14 mouse cellular contexts compared by ENCODE assay signal in genomic region chr11:69960616-69961015, GRCm38 (mm10). TPM values are rescaled to one million over a fixed set of nuclear protein-coding genes. Genes with fewer than 3 reads are reported as not detected.
A peak's percentile ranks its signal among the peaks of the same experiment; 100 is the strongest.
DNase-seq lines count a peak whose midpoint lies in the region; ATAC-seq and TF ChIP-seq lines count a peak whose summit lies in the region.
"Had no signal": no experiment of that assay in that cellular context is flagged by ENCODE, and none has a peak within 500 bp of the region (broad histone marks: within the 10 kb centered on the region; RNA-seq: fewer than 3 reads in every experiment).

No protein-coding gene starts in this region.

- H3K27ac ChIP-seq in layer of hippocampus, adult 2 months = no peak overlapping the region
- no peak overlapping the region for H3K27ac ChIP-seq in ES-Bruce4 (ENCODE audit: insufficient read depth, low read length)
- H3K27ac ChIP-seq in intestine, embryonic 14.5 days (ENCODE audit: low read depth) = peak overlapping the region; percentile 38; the same call in 1 of the 2 replicates
- H3K27ac ChIP-seq in midbrain, embryonic 16.5 days (ENCODE audit: low read length) = no peak overlapping the region
- H3K27ac ChIP-seq: embryonic facial prominence, embryonic 15.5 days; neural tube, embryonic 13.5 days had no signal

- H3K36me3 ChIP-seq in ES-Bruce4 (ENCODE audit: control insufficient read depth, insufficient read depth, low read length, poor library complexity, severe bottlenecking) = no peaks in the 10 kb centered on the region
- no peaks in the 10 kb centered on the region for H3K36me3 ChIP-seq in intestine, embryonic 14.5 days (ENCODE audit: control insufficient read depth, insufficient read depth, low read length)
- no peaks in the 10 kb centered on the region for H3K36me3 ChIP-seq in midbrain, embryonic 16.5 days (ENCODE audit: control insufficient read depth, insufficient read depth, low read length)
- H3K36me3 ChIP-seq: embryonic facial prominence, embryonic 15.5 days; neural tube, embryonic 13.5 days had no signal

- H3K9me3 ChIP-seq in ES-Bruce4 (replicated peaks; ENCODE audit: control insufficient read depth, insufficient read depth, low read length, poor library complexity, severe bottlenecking) = no peaks in the 10 kb centered on the region
- H3K9me3 ChIP-seq in intestine, embryonic 14.5 days (ENCODE audit: control insufficient read depth, low read length) = no peaks in the 10 kb centered on the region; the same call in 1 of the 2 replicates
- H3K9me3 ChIP-seq in midbrain, embryonic 16.5 days (replicated peaks; ENCODE audit: control insufficient read depth, low read length, poor library complexity, severe bottlenecking) = no peaks in the 10 kb centered on the region
- H3K9me3 ChIP-seq: embryonic facial prominence, embryonic 15.5 days; neural tube, embryonic 13.5 days had no signal

- no peak for TF ChIP-seq POLR2A in ES-Bruce4 (IDR thresholded peaks at IDR 0.05; ENCODE audit: insufficient read depth, low read length)

- no peak for ATAC-seq in intestine, embryonic 14.5 days (replicated peaks; ENCODE audit: low FRiP score, low TSS enrichment, low read depth)
- ATAC-seq in midbrain, embryonic 16.5 days = no peak

- TF ChIP-seq EP300 in ES-Bruce4 (IDR thresholded peaks at IDR 0.05; ENCODE audit: insufficient read depth, low read depth, low read length) = no peak

- H3K4me1 ChIP-seq in ES-Bruce4 (ENCODE audit: control insufficient read depth, insufficient read depth, low read length) = no peaks in the 10 kb centered on the region
- H3K4me1 ChIP-seq in intestine, embryonic 14.5 days (replicated peaks; ENCODE audit: control insufficient read depth, insufficient read depth, low read length) = no peaks in the 10 kb centered on the region
- H3K4me1 ChIP-seq in midbrain, embryonic 16.5 days (ENCODE audit: control insufficient read depth, insufficient read depth, low read length) = peaks cover 2% of the 10 kb centered on the region; the same call in 1 of the 2 replicates

- H3K4me2 ChIP-seq in intestine, embryonic 14.5 days (ENCODE audit: low read length) = no peak overlapping the region
- no peak overlapping the region for H3K4me2 ChIP-seq in midbrain, embryonic 16.5 days (ENCODE audit: low read length)
- H3K4me2 ChIP-seq: embryonic facial prominence, embryonic 15.5 days; neural tube, embryonic 13.5 days had no signal

- no peaks in the 10 kb centered on the region for H3K27me3 ChIP-seq in ES-Bruce4 (ENCODE audit: control insufficient read depth, insufficient read depth, low read length, poor library complexity, severe bottlenecking)
- H3K27me3 ChIP-seq in intestine, embryonic 14.5 days (replicated peaks; ENCODE audit: control insufficient read depth, insufficient read depth, low read length) = peaks cover 34% of the 10 kb centered on the region
- H3K27me3 ChIP-seq in midbrain, embryonic 16.5 days (ENCODE audit: control insufficient read depth, insufficient read depth, low read depth, low read length) = peaks cover 39% of the 10 kb centered on the region

- 35% methylated on average over 5 of the region's 5 CpGs for whole genome bisulfite sequencing in intestine, embryonic 14.5 days
- WGBS in midbrain, embryonic 16.5 days = 26% methylated on average over 5 of the region's 5 CpGs

- no peak overlapping the region for H3K4me3 ChIP-seq in layer of hippocampus, adult 2 months
- no peak overlapping the region for H3K4me3 ChIP-seq in ES-Bruce4 (ENCODE audit: low read depth, low read length)
- no peak overlapping the region for H3K4me3 ChIP-seq in intestine, embryonic 14.5 days (ENCODE audit: low read depth, low read length)
- H3K4me3 ChIP-seq in midbrain, embryonic 16.5 days (ENCODE audit: low read depth, low read length) = no peak overlapping the region
- H3K4me3 ChIP-seq: embryonic facial prominence, embryonic 15.5 days; neural tube, embryonic 13.5 days had no signal

- H3K9ac ChIP-seq in ES-Bruce4 (ENCODE audit: low read depth, poor library complexity, severe bottlenecking) = no peak overlapping the region
- H3K9ac ChIP-seq in intestine, embryonic 14.5 days (ENCODE audit: low read length) = no peak overlapping the region
- H3K9ac ChIP-seq in midbrain, embryonic 16.5 days (ENCODE audit: low read depth, low read length) = no peak overlapping the region
- H3K9ac ChIP-seq: embryonic facial prominence, embryonic 15.5 days; neural tube, embryonic 13.5 days had no signal

- no peak for DNase-seq in layer of hippocampus, adult 2 months (ENCODE audit: low spot score in 2 of 2)
- no peak for DNase-seq in layer of hippocampus, adult 9-10 months (ENCODE audit: low spot score)
- peak; percentile 40 to 51 for DNase-seq in B cell, adult 2 months
- no peak for DNase-seq in intestine, embryonic 14.5 days (ENCODE audit: low spot score)
- DNase-seq in MN1 (ENCODE audit: low spot score) = no peak
- DNase-seq: cerebellum, adult 9-10 months; gastrocnemius, postnatal 25 days; thymus, postnatal 36 days had no signal

- TF ChIP-seq CTCF in layer of hippocampus, adult 2 months (conservative IDR thresholded peaks at IDR 0.05) = peak; percentile 58
- peak; percentile 73 for TF ChIP-seq CTCF in ES-Bruce4 (IDR thresholded peaks at IDR 0.05; ENCODE audit: low read depth, low read length)

RNA-seq across cellular contexts. Expression of gene Cldn7, which starts 4.0 kb away (rescaled TPM):
- not detected for total RNA-seq in layer of hippocampus, adult 2 months (2021)
- polyA plus RNA-seq in ES-Bruce4 (2011; ENCODE audit: insufficient read depth, insufficient read length, low read depth, missing spikeins) = 106 and 144 TPM in 2 replicates
- polyA plus RNA-seq in intestine, embryonic 14.5 days (2014; fragmentation: Nextera tagmentation; extraction: Ambion mirVana) = 425 and 461 TPM in 2 replicates
- 0.40 and 0.70 TPM in 2 replicates for polyA plus RNA-seq in midbrain, embryonic 16.5 days (2015; fragmentation: Nextera tagmentation; extraction: Ambion mirVana)
- total RNA-seq: heart, postnatal 25 days; megakaryocyte, adult 5-6 weeks had no signal

RNA-seq across cellular contexts. Expression of gene Slc2a4, which starts 12.6 kb away (rescaled TPM):
- 1 to 10 TPM; 1.8 to 2.2 TPM for total RNA-seq in layer of hippocampus, adult 2 months (2021)
- 2.7 and 3.2 TPM in 2 replicates for polyA plus RNA-seq in ES-Bruce4 (2011; ENCODE audit: insufficient read depth, insufficient read length, low read depth, missing spikeins)
- 25.8 and 32.2 TPM in 2 replicates for polyA plus RNA-seq in intestine, embryonic 14.5 days (2014; fragmentation: Nextera tagmentation; extraction: Ambion mirVana)
- 3.1 and 3.2 TPM in 2 replicates for polyA plus RNA-seq in midbrain, embryonic 16.5 days (2015; fragmentation: Nextera tagmentation; extraction: Ambion mirVana)

RNA-seq across cellular contexts. Expression of gene Ctdnep1, which starts 20.3 kb away (rescaled TPM):
- total RNA-seq in layer of hippocampus, adult 2 months (2021) = 100 to 1,000 TPM; 106 to 114 TPM
- 61.9 and 63.4 TPM in 2 replicates for polyA plus RNA-seq in ES-Bruce4 (2011; ENCODE audit: insufficient read depth, insufficient read length, low read depth, missing spikeins)
- polyA plus RNA-seq in intestine, embryonic 14.5 days (2014; fragmentation: Nextera tagmentation; extraction: Ambion mirVana) = 28.6 and 29.3 TPM in 2 replicates
- 23.0 and 24.4 TPM in 2 replicates for polyA plus RNA-seq in midbrain, embryonic 16.5 days (2015; fragmentation: Nextera tagmentation; extraction: Ambion mirVana)

RNA-seq across cellular contexts. Expression of gene Elp5, which starts 21.7 kb away (rescaled TPM):
- total RNA-seq in layer of hippocampus, adult 2 months (2021) = 10 to 100 TPM; 72.8 to 72.9 TPM
- polyA plus RNA-seq in ES-Bruce4 (2011; ENCODE audit: insufficient read depth, insufficient read length, low read depth, missing spikeins) = 77.6 and 80.1 TPM in 2 replicates
- polyA plus RNA-seq in intestine, embryonic 14.5 days (2014; fragmentation: Nextera tagmentation; extraction: Ambion mirVana) = 104 and 119 TPM in 2 replicates
- polyA plus RNA-seq in midbrain, embryonic 16.5 days (2015; fragmentation: Nextera tagmentation; extraction: Ambion mirVana) = 162 and 173 TPM in 2 replicates

RNA-seq across cellular contexts. Expression of gene Ybx2, which starts 25.0 kb away (rescaled TPM):
- total RNA-seq in layer of hippocampus, adult 2 months (2021) = 10 to 100 TPM; 12.4 to 14.5 TPM
- 55.2 and 57.2 TPM in 2 replicates for polyA plus RNA-seq in ES-Bruce4 (2011; ENCODE audit: insufficient read depth, insufficient read length, low read depth, missing spikeins)
- polyA plus RNA-seq in intestine, embryonic 14.5 days (2014; fragmentation: Nextera tagmentation; extraction: Ambion mirVana) = 4.6 and 4.8 TPM in 2 replicates
- 5.1 and 7.2 TPM in 2 replicates for polyA plus RNA-seq in midbrain, embryonic 16.5 days (2015; fragmentation: Nextera tagmentation; extraction: Ambion mirVana)
- total RNA-seq: megakaryocyte, adult 5-6 weeks had no signal

Comparison
In these comparisons a context has a peak if more than half of its experiments do, and no peak if none do; other contexts are left out.
1. DNase-seq: peak in B cell, adult 2 months (2 of 2); none in layer of hippocampus, adult 2 months (0 of 2), layer of hippocampus, adult 9-10 months (single experiment), intestine, embryonic 14.5 days (single experiment) and MN1 (single experiment).
2. RNA of gene Cldn7, which starts 4.0 kb away (polyA plus RNA-seq): 425 to 461 TPM in intestine, embryonic 14.5 days and 106 to 144 TPM in ES-Bruce4; 0.40 to 0.70 TPM in midbrain, embryonic 16.5 days; every median in the first group is over 10 times any median in the second.